Mouse (Mus musculus) MN1 (cell line): ENCODE data around the gene Rreb1.

Experiments used
- DNase-seq: peaks from one replicate; pipeline ENCODE4 v3.0.0-alpha.2; 2016; ENCODE audit warnings: low spot score

Rreb1 gene

DNA sequence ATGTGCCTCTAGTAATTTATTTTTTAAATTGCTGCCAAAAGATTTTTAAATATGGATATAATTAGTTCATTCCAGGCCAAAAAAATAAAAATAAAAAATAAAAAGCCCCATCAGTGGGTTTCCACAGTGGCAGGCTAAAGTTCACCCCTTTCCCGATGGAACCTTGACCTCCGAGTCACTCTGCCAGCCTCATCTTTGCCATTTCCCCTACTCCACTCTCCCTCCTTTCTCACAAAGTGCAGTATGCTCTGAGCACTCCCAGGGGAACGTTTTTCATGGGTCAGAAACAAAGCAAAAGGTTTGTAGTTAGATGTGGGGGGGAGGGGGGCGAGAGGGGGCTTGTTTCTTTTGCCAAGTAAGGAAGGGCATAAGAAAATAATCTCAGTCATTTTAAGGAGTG is 98.6 kb downstream of the Rreb1 start:
- no peak for DNase-seq

- DNase-seq = no peak
These were observed 99.0 kb downstream of the Rreb1 start for GRCm38 (mm10) chr13:37877241-37877640.

- DNase-seq = no peak
These were observed 100.7 kb downstream of the Rreb1 start for GRCm38 (mm10) chr13:37878918-37879331.

DNA sequence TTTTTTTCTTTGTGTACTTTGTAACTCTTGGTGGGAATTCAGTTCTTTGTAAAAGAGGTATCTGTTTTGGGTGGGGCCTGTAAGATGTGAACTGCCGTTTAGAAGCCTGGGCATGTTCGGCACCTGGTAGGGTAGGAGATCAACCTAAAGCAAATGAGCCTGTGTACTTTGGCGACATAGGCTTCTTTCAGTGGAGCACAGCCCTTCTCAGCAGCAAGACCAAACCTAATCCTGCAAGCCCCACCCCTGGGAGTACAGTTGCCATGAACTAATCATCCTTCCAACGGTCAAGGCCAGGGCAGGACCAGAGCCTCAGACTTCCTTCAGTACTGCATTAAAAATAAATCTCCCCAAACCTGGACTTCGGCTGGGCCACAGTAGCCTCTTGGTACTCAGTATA is 101.4 kb downstream of the Rreb1 start:
- DNase-seq = no peak

DNA sequence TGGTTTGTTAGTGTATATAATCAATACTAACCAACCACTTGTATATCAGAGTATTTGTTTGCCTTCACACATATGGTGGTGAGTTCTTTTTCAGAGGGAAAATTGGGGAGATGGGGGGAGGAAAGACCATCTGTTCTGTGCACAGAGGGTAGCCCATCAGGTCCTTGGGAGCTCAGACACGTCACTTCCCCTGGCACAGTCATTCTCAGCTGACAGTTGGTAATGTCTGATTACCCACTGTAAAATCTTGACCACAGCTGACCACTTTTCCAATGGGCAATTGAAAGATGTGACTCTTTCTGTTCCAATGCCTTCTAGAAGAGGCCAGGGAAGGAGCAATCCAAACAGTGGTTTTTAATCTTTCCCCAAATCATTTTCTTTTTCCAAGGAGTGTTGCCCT is 101.8 kb downstream of the Rreb1 start:
- DNase-seq = no peak

DNA sequence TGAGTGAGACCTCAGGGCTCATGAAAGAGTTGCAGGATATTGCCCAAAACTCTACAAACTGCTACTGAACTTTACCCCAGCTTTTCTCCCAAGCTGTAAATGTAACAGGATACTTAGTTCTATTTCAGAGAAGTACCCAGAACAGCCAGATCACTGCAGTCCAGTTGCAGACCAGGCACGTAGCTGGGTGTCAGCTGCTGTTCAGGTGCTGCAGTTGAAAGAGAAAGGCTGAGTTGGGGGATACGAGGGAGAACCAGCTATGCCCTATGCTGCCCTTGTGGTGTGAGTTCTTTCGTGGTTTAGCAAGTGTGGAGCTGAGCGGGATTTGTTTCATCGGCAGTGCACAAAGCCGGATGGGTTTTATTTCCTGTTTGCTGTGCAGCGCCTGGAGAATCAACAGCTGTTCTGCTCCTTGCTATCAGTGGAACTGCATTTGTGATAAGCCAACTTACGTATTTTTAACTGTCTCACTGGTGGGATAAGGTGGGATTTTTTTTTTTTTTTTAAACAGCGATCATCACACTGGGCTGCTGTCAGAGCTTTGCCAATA is 102.5 kb downstream of the Rreb1 start:
- no peak for DNase-seq

DNA sequence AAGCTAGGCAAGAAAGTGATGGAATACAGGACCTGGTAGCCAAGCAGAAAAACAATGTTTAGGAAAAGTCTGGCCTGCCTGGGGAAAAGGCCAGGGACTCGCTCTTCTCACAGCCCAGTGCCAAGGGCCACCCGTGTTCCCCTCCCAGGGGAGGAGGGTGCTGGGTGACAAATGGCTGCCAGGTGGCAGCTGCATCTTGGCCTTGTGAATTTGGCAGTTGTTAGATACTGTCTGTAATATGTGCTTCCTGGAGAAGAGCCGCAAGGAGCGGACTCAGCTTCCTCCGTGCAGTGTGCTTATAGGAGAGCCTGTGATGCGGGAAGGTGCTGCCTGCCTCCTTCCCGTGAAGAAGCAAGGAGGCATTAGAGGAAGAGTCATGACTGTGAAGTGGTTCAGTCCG is 104.3 kb downstream of the Rreb1 start:
- no peak for DNase-seq

DNA sequence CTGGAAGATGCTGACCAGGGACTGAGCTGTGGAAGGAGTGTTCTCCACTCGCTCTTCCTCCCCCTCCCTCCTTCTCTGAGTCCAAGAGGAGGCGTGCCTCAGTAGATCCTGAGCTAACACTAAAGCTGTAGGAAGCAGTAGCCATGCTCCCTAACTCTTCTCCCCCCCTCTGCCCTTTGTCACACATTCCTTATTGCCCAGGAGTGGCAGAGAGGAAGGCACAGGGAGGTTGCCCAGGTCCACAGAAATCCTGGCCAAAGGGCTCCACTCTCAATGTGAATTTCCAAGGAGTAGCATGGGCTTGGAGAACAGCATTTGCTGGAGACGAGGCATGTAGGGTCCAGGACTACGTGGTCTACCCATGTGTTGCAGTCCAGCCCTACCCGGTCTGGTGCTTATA is 104.8 kb downstream of the Rreb1 start:
- DNase-seq = no peak

DNA sequence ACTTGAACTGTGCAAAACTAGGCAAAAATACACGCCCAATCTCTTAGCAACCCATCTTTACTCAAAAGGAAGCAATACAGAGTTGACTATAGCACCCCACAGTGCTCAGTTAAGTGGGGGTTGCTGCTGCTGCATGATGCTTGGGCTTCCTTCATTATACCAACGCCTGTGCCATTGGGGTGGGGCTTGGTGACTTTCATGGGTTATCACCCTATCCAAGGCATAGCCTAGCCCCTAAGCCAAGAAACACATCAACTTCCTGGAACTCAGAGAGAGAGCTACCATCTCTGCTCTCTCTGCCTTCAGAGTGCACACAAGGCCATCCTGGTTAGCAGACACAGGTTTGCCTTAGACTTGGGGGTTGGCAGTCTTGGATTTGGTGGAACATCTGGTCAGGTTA is 107.2 kb downstream of the Rreb1 start:
- DNase-seq = no peak

GRCm38 (mm10) chr13:37886024-37886423 is 107.8 kb downstream of the Rreb1 start:
- no peak for DNase-seq

- DNase-seq = no peak
These were observed 116.6 kb downstream of the Rreb1 start for GRCm38 (mm10) chr13:37894756-37895155.

DNA sequence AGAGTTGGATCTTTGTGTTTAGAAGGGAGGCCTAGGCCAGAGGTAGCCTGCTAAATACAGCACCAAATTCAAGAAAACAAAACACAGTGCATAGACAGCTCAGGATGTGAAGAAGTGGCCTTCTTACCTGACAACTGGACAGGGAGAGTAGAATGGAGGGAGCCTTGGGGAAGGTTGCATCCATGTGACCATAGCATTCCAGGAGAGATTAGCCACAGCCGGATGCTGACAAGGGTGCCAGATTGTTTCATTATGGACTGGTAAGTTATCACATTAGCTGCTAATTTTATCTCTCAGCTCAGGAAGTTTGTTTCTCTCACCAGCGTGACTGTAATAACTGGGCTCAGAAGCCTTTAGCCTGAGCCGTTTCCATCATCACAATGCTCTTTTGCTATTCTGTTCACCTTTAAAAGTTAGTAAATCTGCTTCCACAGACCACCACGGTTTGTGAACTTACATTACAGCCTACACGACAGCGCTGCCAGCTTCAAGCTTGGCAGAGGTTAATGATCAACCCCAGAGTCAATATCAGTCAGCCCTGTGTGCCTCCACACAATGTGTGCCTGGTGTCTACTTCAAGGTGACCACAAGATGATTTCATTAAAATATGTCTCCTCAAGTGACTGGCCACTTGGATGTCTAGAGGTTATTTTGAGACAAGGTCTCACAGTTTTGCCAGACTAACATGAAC is 117.5 kb downstream of the Rreb1 start:
- no peak for DNase-seq

DNA sequence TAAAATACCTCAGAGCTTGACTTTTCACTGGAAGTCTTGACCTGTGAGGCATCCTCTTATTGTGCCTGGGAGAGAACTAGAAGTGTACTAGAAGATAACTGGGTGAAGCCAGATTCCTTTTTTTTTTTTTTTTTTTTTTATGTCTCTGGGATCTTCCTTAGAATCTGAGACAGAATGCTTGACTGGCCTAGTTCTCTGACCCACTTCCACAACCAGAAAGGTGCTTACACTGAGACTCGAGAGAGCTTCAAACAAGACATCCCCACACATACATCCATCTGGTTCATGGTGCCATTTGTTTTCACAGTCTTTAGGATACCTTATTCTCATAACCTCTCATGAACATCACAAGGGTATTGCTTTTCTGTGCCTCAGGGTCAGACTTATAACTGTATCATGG is 118.2 kb downstream of the Rreb1 start:
- no peak for DNase-seq

DNA sequence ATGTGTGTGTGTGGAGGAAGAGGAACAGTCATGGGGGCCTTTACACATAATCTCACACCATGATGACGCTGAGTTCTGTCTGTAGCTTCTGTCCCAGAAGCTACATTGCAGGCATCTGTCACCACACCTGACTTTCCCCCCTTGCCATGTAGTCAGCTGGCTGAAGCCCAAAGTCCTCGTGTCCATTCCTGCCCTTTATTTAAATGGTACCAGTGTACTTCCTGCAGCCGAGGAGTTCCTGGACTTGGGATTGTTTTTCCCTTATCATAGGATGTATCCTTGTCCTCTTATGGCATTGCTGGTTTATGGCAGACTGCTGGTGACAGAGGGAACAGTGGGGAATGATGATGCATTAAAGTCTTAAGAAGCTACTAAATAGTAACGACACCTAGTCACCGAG is 120.6 kb downstream of the Rreb1 start:
- no peak for DNase-seq

GRCm38 (mm10) chr13:37903036-37903435 is 124.8 kb downstream of the Rreb1 start:
- no peak for DNase-seq

- DNase-seq = no peak
These were observed 125.3 kb downstream of the Rreb1 start for GRCm38 (mm10) chr13:37903476-37903875.

- no peak for DNase-seq
These were observed 126.2 kb downstream of the Rreb1 start for GRCm38 (mm10) chr13:37904436-37904835.

GRCm38 (mm10) chr13:37908061-37908460 is 129.9 kb downstream of the Rreb1 start:
- DNase-seq = no peak

- no peak for DNase-seq
These were observed 130.3 kb downstream of the Rreb1 start for GRCm38 (mm10) chr13:37908493-37908892.

DNA sequence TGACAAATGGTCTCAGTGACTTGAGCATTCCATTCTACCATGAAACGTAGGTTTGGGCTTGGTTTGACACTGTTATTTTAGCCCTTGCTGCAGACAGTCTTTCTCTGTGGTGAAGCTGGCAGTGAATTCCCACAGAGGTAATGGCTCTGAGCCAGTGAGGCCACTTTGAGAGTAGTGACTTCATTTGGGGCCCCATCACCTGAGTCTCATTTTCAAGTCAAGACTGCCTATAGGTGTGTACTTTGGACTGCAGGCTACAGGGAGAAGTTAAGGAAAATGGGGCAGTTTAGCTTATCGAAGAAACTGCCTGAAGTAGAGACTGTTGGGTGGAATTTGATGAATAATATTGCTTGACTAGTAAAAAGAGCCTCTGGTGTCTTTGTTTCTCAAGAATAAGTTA is 131.0 kb downstream of the Rreb1 start:
- no peak for DNase-seq

DNA sequence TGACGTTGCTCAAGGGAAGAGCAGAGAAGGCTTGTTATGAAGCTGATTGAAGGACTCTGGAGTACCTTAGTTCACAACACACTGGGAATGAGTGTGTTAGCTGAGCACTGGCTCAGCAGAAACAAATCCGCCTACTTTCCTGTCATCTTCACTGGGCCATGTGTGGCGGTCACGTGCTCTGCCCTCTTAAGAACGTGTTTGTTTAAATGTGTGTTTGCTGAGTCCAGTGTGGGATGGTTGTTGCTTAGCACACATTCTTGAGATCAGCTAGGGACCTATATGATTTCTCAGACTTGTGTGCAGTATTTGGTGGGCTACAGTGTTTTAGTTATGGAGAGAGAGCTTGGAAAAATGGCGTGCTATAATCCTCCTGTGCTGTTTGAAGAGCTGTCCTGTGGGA is 133.8 kb downstream of the Rreb1 start:
- no peak for DNase-seq

DNA sequence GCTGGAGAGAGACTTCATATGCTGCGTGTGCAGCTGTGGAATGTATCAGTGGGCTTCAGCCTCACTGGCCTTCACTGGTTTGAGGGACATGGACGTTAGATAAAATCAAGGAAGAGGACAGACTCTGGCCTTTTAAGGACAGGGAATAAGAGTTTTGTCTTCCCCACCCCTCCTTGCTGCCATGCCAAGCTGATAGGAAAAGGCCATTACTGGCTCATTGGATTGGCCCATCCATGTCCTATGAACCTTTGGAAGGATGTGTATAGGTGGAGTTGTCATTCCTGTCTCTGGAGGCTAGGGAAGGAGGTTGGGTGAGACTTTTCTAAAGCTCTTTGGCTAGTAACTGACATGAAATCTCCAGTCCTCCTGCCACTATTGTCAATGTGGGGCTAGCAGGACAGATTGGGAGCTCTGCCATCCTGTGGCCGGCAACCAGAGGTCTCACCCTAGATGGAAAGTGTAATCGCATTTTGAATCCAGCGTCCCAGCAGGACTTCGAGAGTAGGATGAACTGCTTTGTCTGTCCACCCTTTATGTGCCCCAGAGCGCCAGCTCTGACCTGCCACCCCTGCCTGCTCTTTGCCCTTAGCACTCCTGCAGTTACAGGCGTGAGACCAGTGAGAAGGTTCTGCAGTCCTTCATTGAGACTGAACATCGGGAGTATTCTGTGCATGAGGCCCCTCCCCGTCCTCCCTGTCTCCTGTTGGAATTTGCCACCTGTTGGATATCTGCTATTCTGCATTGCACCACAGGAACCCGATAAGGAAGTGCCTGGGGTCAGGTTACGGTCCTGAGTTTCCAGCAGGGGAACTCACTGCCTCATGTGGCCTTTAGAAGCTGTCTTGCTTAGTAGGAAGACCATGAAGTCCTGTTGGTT is 134.6 kb downstream of the Rreb1 start:
- DNase-seq = no peak

DNA sequence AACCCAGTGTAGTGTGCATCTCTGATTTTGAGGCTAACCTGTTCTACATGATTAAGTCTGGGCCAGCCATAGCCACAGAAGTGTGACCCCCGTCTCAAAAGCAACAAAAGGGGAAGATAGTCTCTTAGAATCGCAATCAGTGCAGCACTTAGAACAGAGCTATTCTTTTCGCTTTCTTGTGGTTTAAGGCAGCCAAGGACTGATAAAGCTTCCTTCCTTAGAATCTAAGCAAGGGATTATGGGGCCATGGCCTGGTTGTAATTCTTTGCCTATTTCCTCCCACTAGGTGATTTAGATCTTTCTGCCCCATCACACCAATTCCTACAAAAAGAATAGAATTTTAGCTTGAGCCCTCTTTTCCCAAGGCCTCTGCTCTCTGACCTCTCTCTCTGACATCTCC is 135.8 kb downstream of the Rreb1 start:
- no peak for DNase-seq
